Mouse (Mus musculus): ENCODE data around the gene Asns.

Asns gene

GRCm38 (mm10) chr6:7692884-7693585 lies at the start of gene Asns:
Gene Asns (minus strand): TSS chr6:7693254.
- peak; percentile 46 for DNase-seq (ENCODE audit: extremely low spot score, low read depth, low spot score)

GRCm38 (mm10) chr6:7741721-7742120 lies 48.7 kb upstream of the Asns start:
- no peak for DNase-seq (ENCODE audit: extremely low spot score, low read depth, low spot score)

- DNase-seq (ENCODE audit: extremely low spot score, low read depth, low spot score): no peak
These were observed 44.8 kb upstream of the Asns start for GRCm38 (mm10) chr6:7737842-7738241.

- DNase-seq (ENCODE audit: extremely low spot score, low read depth, low spot score): peak; percentile 92
These were observed 40.0 kb upstream of the Asns start for GRCm38 (mm10) chr6:7732754-7733708.

GRCm38 (mm10) chr6:7732097-7732496 lies 39.0 kb upstream of the Asns start:
- DNase-seq (ENCODE audit: extremely low spot score, low read depth, low spot score): no peak

- DNase-seq (ENCODE audit: extremely low spot score, low read depth, low spot score): no peak
These were observed 36.1 kb upstream of the Asns start for GRCm38 (mm10) chr6:7729128-7729527.

GRCm38 (mm10) chr6:7728241-7728640 lies 35.2 kb upstream of the Asns start:
- DNase-seq (ENCODE audit: extremely low spot score, low read depth, low spot score): no peak

- DNase-seq (ENCODE audit: extremely low spot score, low read depth, low spot score): no peak
These were observed 23.2 kb upstream of the Asns start for GRCm38 (mm10) chr6:7716236-7716635.

GRCm38 (mm10) chr6:7714230-7714629 lies 21.2 kb upstream of the Asns start:
- no peak for DNase-seq (ENCODE audit: extremely low spot score, low read depth, low spot score)

GRCm38 (mm10) chr6:7711837-7712330 lies 18.8 kb upstream of the Asns start:
- no peak for DNase-seq (ENCODE audit: extremely low spot score, low read depth, low spot score)

- DNase-seq (ENCODE audit: extremely low spot score, low read depth, low spot score): no peak
These were observed 15.2 kb upstream of the Asns start for GRCm38 (mm10) chr6:7708246-7708645.

- DNase-seq (ENCODE audit: extremely low spot score, low read depth, low spot score): no peak
These were observed 13.7 kb upstream of the Asns start for GRCm38 (mm10) chr6:7706796-7707195.

GRCm38 (mm10) chr6:7697999-7698699 lies 5.1 kb upstream of the Asns start:
- DNase-seq (ENCODE audit: extremely low spot score, low read depth, low spot score): no peak

- DNase-seq (ENCODE audit: extremely low spot score, low read depth, low spot score): no peak
These were observed 4.1 kb upstream of the Asns start for GRCm38 (mm10) chr6:7697077-7697643.

- no peak for DNase-seq (ENCODE audit: extremely low spot score, low read depth, low spot score)
These were observed 3.6 kb upstream of the Asns start for GRCm38 (mm10) chr6:7696641-7697040.

GRCm38 (mm10) chr6:7695901-7696300 lies 2.8 kb upstream of the Asns start:
- DNase-seq (ENCODE audit: extremely low spot score, low read depth, low spot score): no peak

- no peak for DNase-seq (ENCODE audit: extremely low spot score, low read depth, low spot score)
These were observed 612 bp upstream of the Asns start for GRCm38 (mm10) chr6:7693666-7694065.

GRCm38 (mm10) chr6:7692451-7692850 lies 603 bp downstream of the Asns start:
- DNase-seq (ENCODE audit: extremely low spot score, low read depth, low spot score): no peak

- no peak for DNase-seq (ENCODE audit: extremely low spot score, low read depth, low spot score)
These were observed 1.0 kb downstream of the Asns start for GRCm38 (mm10) chr6:7692037-7692436.

GRCm38 (mm10) chr6:7690456-7690855 lies 2.6 kb downstream of the Asns start:
- DNase-seq (ENCODE audit: extremely low spot score, low read depth, low spot score): no peak

- DNase-seq (ENCODE audit: extremely low spot score, low read depth, low spot score): no peak
These were observed 3.9 kb downstream of the Asns start for GRCm38 (mm10) chr6:7689180-7689579.
